Mouse (Mus musculus) limb, embryonic 15.5 days (tissue): ENCODE measurements at regions not wholly inside any gene's neighbourhood (a gene's known extent, or its start where the extent isn't known, plus 50 kb on each side); places are given as distances from the start of the nearest gene placed in this dataset.

Experiments
- ATAC-seq: fragments of 200-750 bp; cut with Nextera tagmentation; 2 replicates; pipeline ENCODE4 v1.8.0; 2017; ENCODE audit warnings: low read depth, moderate TSS enrichment; ENCODE audit not compliant: insufficient number of reproducible peaks, low FRiP score, low TSS enrichment
- H3K27ac ChIP-seq: fragments of 300-500 bp; sonication (generic); 2 replicates; pipeline ENCODE4 v1.5.1; 2015; ENCODE audit warnings: moderate library complexity, mild to moderate bottlenecking, inconsistent platforms
- H3K27me3 ChIP-seq: fragments of 300-500 bp; sonication (generic); 2 replicates; pipeline ENCODE4 v1.6.1; 2015; ENCODE audit warnings: inconsistent platforms
- H3K36me3 ChIP-seq: fragments of 300-500 bp; sonication (generic); 2 replicates; pipeline ENCODE4 v1.6.1; 2015; ENCODE audit warnings: inconsistent platforms
- H3K4me1 ChIP-seq: fragments of 300-500 bp; sonication (generic); 2 replicates; pipeline ENCODE4 v1.6.1; 2015; ENCODE audit warnings: inconsistent platforms
- H3K4me2 ChIP-seq: fragments of 300-500 bp; sonication (generic); 2 replicates; pipeline ENCODE4 v1.6.1; 2015; ENCODE audit warnings: mild to moderate bottlenecking, inconsistent platforms
- H3K4me3 ChIP-seq: fragments of 300-500 bp; sonication (generic); 2 replicates; pipeline ENCODE4 v1.5.1; 2015; ENCODE audit warnings: mild to moderate bottlenecking, inconsistent platforms
- H3K9ac ChIP-seq: fragments of 300-500 bp; sonication (generic); 2 replicates; pipeline ENCODE4 v1.6.1; 2015; ENCODE audit warnings: inconsistent platforms
- H3K9me3 ChIP-seq: fragments of 300-500 bp; sonication (generic); 2 replicates; pipeline ENCODE4 v1.6.1; 2016; ENCODE audit warnings: inconsistent platforms
- WGBS: fragments of 180-500 bp; shearing (Covaris S2); methylation state at CpG from one replicate; pipeline ENCODE4 v1.1.7; 2015; 5-methylcytosine and 5-hydroxymethylcytosine counted together

DNA sequence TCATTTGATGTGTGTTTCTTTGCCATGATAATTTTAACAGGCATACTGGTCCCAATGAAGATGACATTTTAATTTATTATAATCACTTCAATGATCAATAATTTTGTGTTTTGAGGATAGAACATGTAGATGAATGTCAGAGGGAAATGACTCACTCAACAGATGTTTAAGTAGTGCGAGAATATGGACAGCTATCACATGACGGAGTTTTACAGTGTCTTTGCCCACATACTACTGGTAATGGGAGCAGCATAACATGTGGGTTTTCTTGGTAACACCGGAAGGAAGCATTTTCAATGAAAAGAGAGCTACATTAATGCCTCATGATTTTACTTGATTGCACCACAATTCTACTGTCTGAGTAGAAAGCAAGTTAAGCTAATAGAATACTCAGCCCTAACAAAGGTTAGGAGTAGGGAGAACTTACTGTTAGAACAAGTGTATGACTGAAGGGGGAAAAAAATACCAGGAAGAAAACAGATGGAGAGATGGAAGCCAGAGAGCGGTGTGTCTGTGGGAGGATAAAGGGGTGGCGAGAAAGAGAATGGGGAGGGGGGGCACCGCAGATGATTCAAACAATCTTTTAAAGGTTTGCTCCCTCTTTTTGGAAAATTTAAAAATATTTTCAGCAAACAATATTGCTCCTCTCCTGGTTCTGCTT, 142.0 kb upstream of the Dph6 start:
- Histone ChIP-seq H3K9ac (no peak overlapping the region), H3K4me1 (no peaks in the 10 kb centered on the region), H3K27ac (no peak overlapping the region), H3K27me3 (no peaks in the 10 kb centered on the region), H3K9me3 (no peaks in the 10 kb centered on the region), H3K4me2 (no peak overlapping the region), H3K36me3 (no peaks in the 10 kb centered on the region), H3K4me3 (no peak overlapping the region)
- 87% methylated on average over 6 of the region's 6 CpGs for WGBS
- ATAC-seq: no peak

- WGBS: 35% methylated on average over 1 of the region's 1 CpGs
- no peaks in the 10 kb centered on the region for H3K27me3 ChIP-seq
- no peak overlapping the region for H3K4me2 ChIP-seq
- H3K9me3 ChIP-seq: no peaks in the 10 kb centered on the region
- H3K4me3 ChIP-seq: no peak overlapping the region
- no peak for ATAC-seq
- no peak overlapping the region for H3K27ac ChIP-seq
- H3K36me3 ChIP-seq: no peaks in the 10 kb centered on the region
- H3K4me1 ChIP-seq: no peaks in the 10 kb centered on the region
- H3K9ac ChIP-seq: no peak overlapping the region
Measured at GRCm38 (mm10) chr2:114797291-114797650, 142.5 kb upstream of the Dph6 start.

GRCm38 (mm10) chr2:114803241-114803640, 148.5 kb upstream of the Dph6 start:
- 65% methylated on average over 3 of the region's 3 CpGs for WGBS
- no peak for ATAC-seq
- no peak overlapping the region for H3K9ac ChIP-seq

GRCm38 (mm10) chr2:114803928-114804327, 149.2 kb upstream of the Dph6 start:
- H3K9me3 ChIP-seq: no peaks in the 10 kb centered on the region
- no peak overlapping the region for H3K4me3 ChIP-seq
- 76% methylated on average over 3 of the region's 3 CpGs for WGBS
- H3K4me2 ChIP-seq: no peak overlapping the region
- no peak overlapping the region for H3K9ac ChIP-seq
- H3K36me3 ChIP-seq: no peaks in the 10 kb centered on the region
- no peaks in the 10 kb centered on the region for H3K4me1 ChIP-seq
- ATAC-seq: no peak
- no peak overlapping the region for H3K27ac ChIP-seq
- no peaks in the 10 kb centered on the region for H3K27me3 ChIP-seq

More at GRCm38 (mm10) chr2:114803241-114803640, 148.5 kb upstream of the Dph6 start:
- H3K4me3 ChIP-seq: no peak overlapping the region
- H3K27ac ChIP-seq: no peak overlapping the region
- H3K4me1 ChIP-seq: no peaks in the 10 kb centered on the region
- no peaks in the 10 kb centered on the region for H3K36me3 ChIP-seq
- no peaks in the 10 kb centered on the region for H3K9me3 ChIP-seq
- H3K27me3 ChIP-seq: no peaks in the 10 kb centered on the region
- H3K4me2 ChIP-seq: no peak overlapping the region

DNA sequence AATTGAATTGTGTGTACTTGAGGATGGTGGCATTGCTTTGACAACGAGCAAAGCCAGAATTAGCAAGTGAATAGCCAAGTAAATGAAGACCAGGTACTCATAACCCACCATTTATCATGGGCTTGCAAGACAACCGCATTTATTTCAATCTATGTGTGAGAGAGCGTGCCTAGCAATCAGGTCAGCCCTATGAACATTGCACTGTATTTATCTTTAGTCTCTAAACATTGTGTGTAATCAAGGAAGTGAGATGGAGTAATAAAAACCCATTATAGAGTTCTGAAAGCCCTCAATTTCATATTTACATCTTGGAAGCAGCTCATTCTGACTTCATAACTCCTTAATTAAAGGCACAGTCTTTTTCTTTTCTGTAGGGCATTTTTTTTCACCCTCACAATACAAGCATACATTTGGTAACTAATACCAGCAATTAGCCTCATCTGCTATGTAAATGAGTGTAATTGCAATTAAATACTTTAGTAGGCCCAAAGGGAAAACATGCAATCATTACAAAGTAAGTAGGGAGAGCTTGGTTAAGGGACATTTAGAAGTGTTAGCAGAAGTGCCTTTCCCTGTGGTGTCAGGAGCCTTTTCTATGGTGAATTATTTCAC, 150.8 kb upstream of the Dph6 start:
- H3K4me2 ChIP-seq: no peak overlapping the region
- H3K9ac ChIP-seq: no peak overlapping the region

DNA sequence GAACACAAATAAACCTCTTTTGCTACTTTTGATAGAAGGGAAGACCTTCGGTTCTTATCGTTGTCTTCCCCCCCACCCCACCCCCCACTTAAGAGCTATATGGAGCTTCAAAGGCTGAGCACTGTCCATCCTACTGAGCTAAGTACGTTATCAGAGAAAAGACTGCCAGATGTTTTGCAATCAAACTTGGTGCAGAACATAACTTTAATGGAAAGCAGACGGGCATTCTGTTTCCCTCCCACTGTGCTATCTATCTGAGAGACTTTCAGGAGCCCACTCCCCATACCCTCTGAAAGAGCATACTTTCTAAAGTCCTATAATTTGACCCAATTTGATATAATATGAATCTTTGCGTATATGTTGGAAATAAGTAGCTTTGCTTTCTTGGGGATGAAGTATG, 153.3 kb upstream of the Dph6 start:
- Histone ChIP-seq H3K27ac (no peak overlapping the region), H3K27me3 (no peaks in the 10 kb centered on the region), H3K9ac (no peak overlapping the region), H3K4me1 (no peaks in the 10 kb centered on the region), H3K4me3 (no peak overlapping the region), H3K36me3 (no peaks in the 10 kb centered on the region), H3K4me2 (no peak overlapping the region), H3K9me3 (no peaks in the 10 kb centered on the region)
- 40% methylated on average over 5 of the region's 5 CpGs for whole genome bisulfite sequencing
- ATAC-seq: no peak

More for the DNA sequence above, 150.8 kb upstream of the Dph6 start:
- H3K4me3 ChIP-seq: no peak overlapping the region
- H3K27me3 ChIP-seq: no peaks in the 10 kb centered on the region
- H3K27ac ChIP-seq: no peak overlapping the region
- H3K9me3 ChIP-seq: no peaks in the 10 kb centered on the region
- no peaks in the 10 kb centered on the region for H3K4me1 ChIP-seq
- ATAC-seq: no peak
- H3K36me3 ChIP-seq: no peaks in the 10 kb centered on the region
- WGBS: 87% methylated on average over 3 of the region's 3 CpGs

DNA sequence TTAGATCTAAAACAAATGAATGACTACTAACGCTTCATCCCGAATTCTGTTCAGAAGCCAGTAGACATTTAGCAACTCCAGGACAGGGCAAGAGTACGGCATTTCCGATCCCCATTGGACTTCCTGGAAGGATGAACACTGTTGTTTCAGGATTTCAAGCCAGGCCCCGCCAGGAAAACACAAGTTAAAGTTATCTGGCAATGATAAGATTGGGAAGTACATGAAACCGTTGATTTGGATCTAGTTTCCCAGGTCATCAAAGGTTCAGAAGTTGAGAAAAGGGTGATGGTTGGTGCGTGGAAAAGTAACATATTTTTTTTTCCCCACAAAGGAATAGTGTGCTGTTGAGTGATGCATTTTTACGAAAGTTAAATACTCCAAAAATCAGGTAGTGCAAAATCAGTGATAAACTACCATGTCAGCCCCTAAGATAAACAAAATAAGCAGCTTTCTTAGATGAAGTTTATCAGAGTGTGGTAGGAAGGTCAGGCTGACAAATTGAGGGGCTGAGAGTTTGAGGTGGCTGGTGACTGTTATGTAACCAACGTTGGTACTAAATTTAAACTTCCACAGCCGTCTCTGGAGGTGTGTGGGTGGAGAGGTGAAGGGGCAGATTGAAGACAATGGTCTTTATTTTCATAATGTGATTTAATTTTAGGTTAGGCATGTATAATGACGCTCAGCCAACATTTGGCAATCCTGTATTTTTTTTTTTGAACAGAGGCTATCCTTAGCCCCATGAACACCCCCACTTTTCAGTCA, 157.6 kb upstream of the Dph6 start:
- H3K4me3 ChIP-seq: no peak overlapping the region
- 59% methylated on average over 11 of the region's 11 CpGs for WGBS
- H3K4me2 ChIP-seq: no peak overlapping the region
- H3K27me3 ChIP-seq: no peaks in the 10 kb centered on the region
- H3K4me1 ChIP-seq: no peaks in the 10 kb centered on the region
- H3K36me3 ChIP-seq: no peaks in the 10 kb centered on the region
- no peak for ATAC-seq
- no peaks in the 10 kb centered on the region for H3K9me3 ChIP-seq
- no peak overlapping the region for H3K27ac ChIP-seq
- no peak overlapping the region for H3K9ac ChIP-seq

- no peak overlapping the region for H3K27ac ChIP-seq
- H3K9ac ChIP-seq: no peak overlapping the region
- ATAC-seq: no peak
Measured at GRCm38 (mm10) chr2:114812903-114813290, 158.1 kb upstream of the Dph6 start.

DNA sequence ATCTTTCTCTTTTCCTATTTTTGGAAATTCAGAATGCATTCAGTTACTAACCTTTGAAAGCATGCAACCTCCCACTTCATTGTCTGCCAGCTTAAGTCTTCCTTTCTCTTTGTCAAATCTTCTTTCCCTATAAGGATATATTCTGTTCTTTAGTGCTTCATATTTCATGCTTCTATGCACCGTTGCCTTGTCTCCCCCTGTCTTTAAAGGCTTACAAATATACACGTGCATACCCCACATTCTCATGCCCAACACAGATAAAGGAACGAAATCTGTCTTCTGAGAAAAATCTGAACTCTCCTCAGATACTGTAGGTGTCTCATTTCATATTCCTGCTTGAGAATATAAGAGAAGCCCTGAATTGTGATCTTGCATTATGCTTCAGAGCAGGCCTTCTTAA, 167.9 kb upstream of the Dph6 start:
- Histone ChIP-seq H3K9me3 (no peaks in the 10 kb centered on the region), H3K9ac (no peak overlapping the region), H3K36me3 (no peaks in the 10 kb centered on the region), H3K27me3 (no peaks in the 10 kb centered on the region), H3K4me2 (no peak overlapping the region), H3K4me1 (no peaks in the 10 kb centered on the region), H3K27ac (no peak overlapping the region), H3K4me3 (no peak overlapping the region)
- ATAC-seq: no peak
- WGBS: 59% methylated on average over 3 of the region's 3 CpGs

More at GRCm38 (mm10) chr2:114812903-114813290, 158.1 kb upstream of the Dph6 start:
- Histone ChIP-seq H3K4me3 (no peak overlapping the region), H3K4me1 (no peaks in the 10 kb centered on the region), H3K4me2 (no peak overlapping the region), H3K36me3 (no peaks in the 10 kb centered on the region), H3K27me3 (no peaks in the 10 kb centered on the region), H3K9me3 (no peaks in the 10 kb centered on the region)
- 31% methylated on average over 3 of the region's 3 CpGs for WGBS

DNA sequence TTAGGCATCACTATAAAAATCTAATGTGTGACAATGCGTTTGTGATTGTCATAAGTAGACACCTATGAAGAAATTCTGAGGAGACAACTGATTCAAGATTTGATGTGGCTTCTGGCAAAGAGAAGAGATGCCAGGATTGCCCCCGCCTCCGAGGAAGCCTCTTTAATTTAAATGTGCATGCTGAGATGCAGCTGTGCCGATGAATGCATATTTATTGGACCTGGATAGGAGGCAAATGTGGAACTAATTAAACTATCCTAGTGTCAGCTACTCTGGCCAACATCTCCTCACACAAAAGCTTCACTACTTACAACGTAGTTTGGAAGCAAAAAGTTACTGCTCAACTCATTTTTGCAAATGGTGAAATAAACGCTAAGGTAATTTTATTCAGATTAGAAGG, 173.4 kb upstream of the Dph6 start:
- H3K27me3 ChIP-seq: no peaks in the 10 kb centered on the region
- no peaks in the 10 kb centered on the region for H3K4me1 ChIP-seq
- H3K9ac ChIP-seq: no peak overlapping the region
- H3K4me3 ChIP-seq: no peak overlapping the region
- H3K4me2 ChIP-seq: no peak overlapping the region
- WGBS: 36% methylated on average over 6 of the region's 6 CpGs
- ATAC-seq: no peak
- H3K9me3 ChIP-seq: no peaks in the 10 kb centered on the region
- H3K27ac ChIP-seq: no peak overlapping the region
- H3K36me3 ChIP-seq: no peaks in the 10 kb centered on the region

DNA sequence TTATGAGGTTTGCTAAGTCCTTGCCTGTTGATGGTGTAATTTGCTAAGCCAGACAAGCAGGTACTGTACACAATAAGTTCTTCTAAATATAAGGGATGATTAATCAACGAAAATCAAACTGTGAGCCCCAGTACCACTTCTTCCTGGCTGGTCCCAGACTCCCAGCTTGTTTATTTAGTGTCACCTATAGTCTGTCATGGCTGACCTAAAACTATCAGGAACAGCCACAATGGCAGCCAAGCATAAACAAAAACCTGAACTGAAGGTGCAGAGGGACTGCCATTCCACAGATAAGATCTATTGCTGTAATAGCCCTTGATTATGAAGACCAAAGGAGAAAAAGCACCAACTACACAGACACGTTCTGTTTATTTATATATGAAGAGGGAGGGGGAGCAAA, 180.9 kb upstream of the Dph6 start:
- H3K27ac ChIP-seq: no peak overlapping the region
- H3K4me3 ChIP-seq: no peak overlapping the region
- H3K27me3 ChIP-seq: no peaks in the 10 kb centered on the region
- no peak for ATAC-seq
- H3K9ac ChIP-seq: no peak overlapping the region
- H3K4me1 ChIP-seq: no peaks in the 10 kb centered on the region
- no peak overlapping the region for H3K4me2 ChIP-seq
- WGBS: 32% methylated on average over 2 of the region's 2 CpGs
- no peaks in the 10 kb centered on the region for H3K36me3 ChIP-seq
- H3K9me3 ChIP-seq: no peaks in the 10 kb centered on the region

- WGBS: 54% methylated on average over 9 of the region's 9 CpGs
- Histone ChIP-seq H3K4me3 (no peak overlapping the region), H3K9me3 (no peaks in the 10 kb centered on the region), H3K27ac (no peak overlapping the region), H3K4me1 (no peaks in the 10 kb centered on the region), H3K27me3 (no peaks in the 10 kb centered on the region), H3K9ac (no peak overlapping the region), H3K36me3 (no peaks in the 10 kb centered on the region), H3K4me2 (no peak overlapping the region)
- no peak for ATAC-seq
Measured at GRCm38 (mm10) chr2:114843696-114844388, 189.1 kb upstream of the Dph6 start.
